9 mouse cellular contexts compared by ENCODE assay signal in the genomic region with DNA sequence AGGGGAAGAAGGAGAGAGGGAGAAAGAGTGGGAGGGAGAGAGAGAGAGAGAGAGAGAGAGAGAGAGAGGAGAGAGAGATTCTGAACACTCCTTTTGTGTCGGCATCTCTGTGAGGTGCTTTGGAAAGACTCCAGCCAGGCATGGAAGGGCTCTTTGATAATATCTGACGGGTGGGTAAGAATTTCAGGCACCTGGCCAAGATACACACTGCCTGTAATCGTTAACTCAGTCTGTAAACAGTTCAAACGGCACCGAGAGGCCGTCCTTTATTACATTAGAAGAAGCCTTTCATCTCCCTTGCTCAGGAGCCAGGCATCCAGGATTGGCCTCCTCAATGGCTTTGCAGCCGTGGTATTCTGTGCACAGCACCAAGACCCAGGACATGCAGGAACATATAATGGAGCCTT. TPM values are rescaled to one million over a fixed set of nuclear protein-coding genes. Genes with fewer than 3 reads are reported as not detected.
DNase-seq lines count a peak whose midpoint lies in the region; ATAC-seq and TF ChIP-seq lines count a peak whose summit lies in the region.
"Had no signal": no experiment of that assay in that cellular context is flagged by ENCODE, and none has a peak within 500 bp of the region (broad histone marks: within the 10 kb centered on the region; RNA-seq: fewer than 3 reads in every experiment).

No protein-coding gene starts in this region.

- no peak overlapping the region for H3K9ac ChIP-seq in heart, postnatal 0 days (replicated peaks; ENCODE audit: low read depth, low read length)
- 0 out of 2 replicates have a peak overlapping the region, but pooled peaks have one; percentile 13 for H3K9ac ChIP-seq in midbrain, postnatal 0 days (replicated peaks; ENCODE audit: low read length, poor library complexity, severe bottlenecking)
- H3K9ac ChIP-seq: midbrain, embryonic 12.5 days had no signal

- H3K9me3 ChIP-seq in heart, postnatal 0 days (replicated peaks; ENCODE audit: control insufficient read depth, low read length) = no peaks in the 10 kb centered on the region
- H3K9me3 ChIP-seq in midbrain, postnatal 0 days (ENCODE audit: low read length) = no peaks in the 10 kb centered on the region
- H3K9me3 ChIP-seq: midbrain, embryonic 12.5 days had no signal

- no peak overlapping the region for H3K4me3 ChIP-seq in heart, postnatal 0 days (ENCODE audit: low read depth, low read length)
- no peak overlapping the region for H3K4me3 ChIP-seq in midbrain, postnatal 0 days (ENCODE audit: low read depth, low read length)
- H3K4me3 ChIP-seq: midbrain, embryonic 12.5 days had no signal

- intact Hi-C loops in left cerebral cortex, postnatal 14 days (cut with DNase I) = no loop called here

- H3K4me1 ChIP-seq in heart, postnatal 0 days (ENCODE audit: control insufficient read depth, insufficient read depth) = peaks cover 10% of the 10 kb centered on the region; the same call in 1 of the 2 replicates
- H3K4me1 ChIP-seq in midbrain, postnatal 0 days (ENCODE audit: insufficient read depth, low read length) = 0 out of 2 replicates have a peak, but pooled peaks cover 5% of the 10 kb centered on the region

- no peaks in the 10 kb centered on the region for H3K36me3 ChIP-seq in heart, postnatal 0 days (replicated peaks; ENCODE audit: control insufficient read depth, insufficient read depth, low read length)
- no peaks in the 10 kb centered on the region for H3K36me3 ChIP-seq in midbrain, postnatal 0 days (ENCODE audit: insufficient read depth, low read length)
- H3K36me3 ChIP-seq: midbrain, embryonic 12.5 days had no signal

- no peaks in the 10 kb centered on the region for H3K27me3 ChIP-seq in heart, postnatal 0 days (ENCODE audit: control insufficient read depth, insufficient read depth, low read length)
- H3K27me3 ChIP-seq in midbrain, postnatal 0 days (ENCODE audit: insufficient read depth, low read length) = no peaks in the 10 kb centered on the region
- H3K27me3 ChIP-seq: midbrain, embryonic 12.5 days had no signal

- TF ChIP-seq EP300 in heart, postnatal 0 days (IDR thresholded peaks at IDR 0.05; ENCODE audit: low read depth) = no peak

- H3K4me2 ChIP-seq in heart, postnatal 0 days (ENCODE audit: low read depth, low read length) = peak overlapping the region; percentile 5; the same call in 1 of the 2 replicates
- 0 out of 2 replicates have a peak overlapping the region, but pooled peaks have one; percentile 2 for H3K4me2 ChIP-seq in midbrain, postnatal 0 days (ENCODE audit: low read depth, low read length, poor library complexity, severe bottlenecking)
- H3K4me2 ChIP-seq: midbrain, embryonic 12.5 days had no signal

- DNase-seq in left cerebral cortex, postnatal 14 days (ENCODE audit: low spot score in 2 of 2) = peak; percentile 41 to 49
- DNase-seq in left cerebral cortex, adult 18-20 months (ENCODE audit: low spot score in 2 of 2) = no peak
- DNase-seq in adrenal gland, postnatal 25 days = peak; percentile 13
- no peak for DNase-seq in heart, postnatal 0 days (ENCODE audit: low spot score)
- DNase-seq in liver = peak; percentile 38
- peak; percentile 63 for DNase-seq in midbrain, postnatal 0 days (ENCODE audit: low spot score)
- DNase-seq in thymus, postnatal 10 days (ENCODE audit: low spot score in 2 of 2) = no peak

- ATAC-seq in heart, postnatal 0 days (ENCODE audit: insufficient read depth, low read depth) = no peak
- no peak for ATAC-seq in midbrain, postnatal 0 days (ENCODE audit: low FRiP score)
- no peak for ATAC-seq in megakaryocyte, adult 5-6 weeks (ENCODE audit: poor library complexity, severe bottlenecking)

- 8% methylated on average over 7 of the region's 7 CpGs for WGBS in heart, postnatal 0 days
- 19% methylated on average over 7 of the region's 7 CpGs for WGBS in midbrain, postnatal 0 days

- TF ChIP-seq CTCF in heart, postnatal 0 days (IDR thresholded peaks at IDR 0.05; ENCODE audit: low read depth) = no peak
- no peak for TF ChIP-seq CTCF in midbrain, postnatal 0 days (IDR thresholded peaks at IDR 0.05)

- H3K27ac ChIP-seq in heart, postnatal 0 days (ENCODE audit: low read depth) = no peak overlapping the region
- peak overlapping the region; percentile 38; the same call in 1 of the 2 replicates for H3K27ac ChIP-seq in midbrain, postnatal 0 days (ENCODE audit: low read depth, low read length)
- H3K27ac ChIP-seq: midbrain, embryonic 12.5 days had no signal

RNA-seq across cellular contexts. Expression of a gene that starts 26.9 kb away (rescaled TPM):
- total RNA-seq in left cerebral cortex, postnatal 14 days (2021) = 1 to 10 TPM; 2.6 to 4.1 TPM
- total RNA-seq in left cerebral cortex, adult 18-20 months (2021) = 1 to 10 TPM; 2.1 to 2.2 TPM
- 5.5 and 6.1 TPM in 2 replicates for total RNA-seq in adrenal gland, postnatal 25 days (2021)
- total RNA-seq in heart, postnatal 0 days (2014; rRNA removed; ENCODE audit: low replicate concordance) = 0.19 and 0.73 TPM in 2 replicates
- polyA plus RNA-seq in heart, postnatal 0 days (2015; fragmentation: Nextera tagmentation; extraction: Ambion mirVana) = 0.25 and 0.48 TPM in 2 replicates
- 2.8 and 5.0 TPM in 2 replicates for total RNA-seq in midbrain, postnatal 0 days (2014; rRNA removed)
- polyA plus RNA-seq in midbrain, postnatal 0 days (2015; fragmentation: Nextera tagmentation; extraction: Ambion mirVana) = 0.56 and 0.93 TPM in 2 replicates
- 3.3 and 4.0 TPM in 2 replicates for total RNA-seq in megakaryocyte, adult 5-6 weeks (2015)
- 3.4 and 8.6 TPM in 2 replicates for total RNA-seq in megakaryocyte, adult 5-6 weeks (2017)

RNA-seq across cellular contexts. Expression of a gene that starts 47.9 kb away (rescaled TPM):
- 10 to 100 TPM; 60.6 to 67.6 TPM for total RNA-seq in left cerebral cortex, postnatal 14 days (2021)
- total RNA-seq in left cerebral cortex, adult 18-20 months (2021) = 10 to 100 TPM; 80.1 to 87.1 TPM
- total RNA-seq in adrenal gland, postnatal 25 days (2021) = 59.0 and 84.6 TPM in 2 replicates
- 50.3 and 73.7 TPM in 2 replicates for total RNA-seq in heart, postnatal 0 days (2014; rRNA removed; ENCODE audit: low replicate concordance)
- polyA plus RNA-seq in heart, postnatal 0 days (2015; fragmentation: Nextera tagmentation; extraction: Ambion mirVana) = 101 and 104 TPM in 2 replicates
- total RNA-seq in midbrain, postnatal 0 days (2014; rRNA removed) = 47.8 and 55.4 TPM in 2 replicates
- polyA plus RNA-seq in midbrain, postnatal 0 days (2015; fragmentation: Nextera tagmentation; extraction: Ambion mirVana) = 122 and 128 TPM in 2 replicates
- 200 and 205 TPM in 2 replicates for total RNA-seq in megakaryocyte, adult 5-6 weeks (2015)
- 58.9 and 59.0 TPM in 2 replicates for total RNA-seq in megakaryocyte, adult 5-6 weeks (2017)

Comparison
In these comparisons a context has a peak if more than half of its experiments do, and no peak if none do; other contexts are left out.
1. DNase-seq: peak in left cerebral cortex, postnatal 14 days (2 of 2), adrenal gland, postnatal 25 days (single experiment), liver (single experiment) and midbrain, postnatal 0 days (single experiment); none in left cerebral cortex, adult 18-20 months (0 of 2), heart, postnatal 0 days (single experiment) and thymus, postnatal 10 days (0 of 2).